Mouse (Mus musculus): ENCODE measurements around the gene Gk5.

GRCm38 (mm10) chr9:96162421-96162820, 43.3 kb downstream of the Gk5 start:
- TF ChIP-seq MAFK (IDR thresholded peaks at IDR 0.05; ENCODE audit: insufficient read depth, low read depth, low read length) (no peak), HCFC1 (IDR thresholded peaks at IDR 0.05; ENCODE audit: borderline replicate concordance, insufficient read depth, low read length) (no peak)

Data from ES-E14 (cell line).